Mouse (Mus musculus) C2C12 (cell line): ENCODE data around the gene Gm49337. TPM values are rescaled to one million over a fixed set of nuclear protein-coding genes. Genes with fewer than 3 reads are reported as not detected.

ENCODE experiments used
- H3K27me3 ChIP-seq: one replicate; pipeline ENCODE4 v1.6.1; 2011; ENCODE audit not compliant: control insufficient read depth, insufficient read depth, insufficient read length
- H3K36me3 ChIP-seq: one replicate; pipeline ENCODE4 v1.6.1; 2011; ENCODE audit not compliant: control insufficient read depth, insufficient read depth
- H3K4me3 ChIP-seq: one replicate; pipeline ENCODE4 v1.5.1; 2011; ENCODE audit warnings: mild to moderate bottlenecking, control low read depth; ENCODE audit not compliant: poor library complexity, insufficient read depth, severe bottlenecking
- H3K79me2 ChIP-seq: one replicate; pipeline ENCODE4 v1.6.1; 2011; ENCODE audit not compliant: control insufficient read depth, insufficient read depth
- H3K79me3 ChIP-seq: one replicate; pipeline ENCODE4 v1.6.1; 2011; ENCODE audit warnings: low read depth, control low read depth
- H3ac ChIP-seq: one replicate; pipeline ENCODE3; 2011; ENCODE audit warnings: low read depth; ENCODE audit not compliant: control insufficient read depth, insufficient read length
- CEBPB ChIP-seq: IDR thresholded peaks from one replicate; pipeline ENCODE4 v1.6.1; 2011; ENCODE audit warnings: low read depth, mild to moderate bottlenecking, control low read depth, moderate library complexity
- CTCF ChIP-seq: IDR thresholded peaks from one replicate; pipeline ENCODE4 v1.5.1; 2011; ENCODE audit not compliant: control insufficient read depth, insufficient read depth, insufficient read length
- FOSL1 ChIP-seq: IDR thresholded peaks from one replicate; pipeline ENCODE4 v1.8.0; 2011; ENCODE audit warnings: mild to moderate bottlenecking, low read length; ENCODE audit not compliant: poor library complexity, insufficient read depth, severe bottlenecking
- MAX ChIP-seq: IDR thresholded peaks from one replicate; pipeline ENCODE4 v1.6.1; 2011; ENCODE audit warnings: mild to moderate bottlenecking, control low read depth
- MYOD1 ChIP-seq: IDR thresholded peaks from one replicate; pipeline ENCODE4 v1.6.1; 2011; ENCODE audit warnings: low read depth; ENCODE audit not compliant: control insufficient read depth, insufficient read length
- MYOG ChIP-seq: IDR thresholded peaks from one replicate; pipeline ENCODE4 v1.6.1; 2011; ENCODE audit not compliant: control insufficient read depth, insufficient read length; ENCODE audit errors: extremely low read depth
- USF1 ChIP-seq: IDR thresholded peaks from one replicate; pipeline ENCODE4 v1.6.1; 2011; ENCODE audit warnings: low read depth, mild to moderate bottlenecking, control low read depth, moderate library complexity
- polyA plus RNA-seq: library from polyadenylated mRNA; unstranded; fragments of >200 nt; fragmentation: generic; extraction: Trizol; gene quantifications from one replicate; pipeline ENCODE4 v1.2.1, GENCODE M21; 2012; ENCODE audit warnings: missing spikeins

Gene Gm49337
- polyA plus RNA-seq, 1 experiment, result not detected

DNA sequence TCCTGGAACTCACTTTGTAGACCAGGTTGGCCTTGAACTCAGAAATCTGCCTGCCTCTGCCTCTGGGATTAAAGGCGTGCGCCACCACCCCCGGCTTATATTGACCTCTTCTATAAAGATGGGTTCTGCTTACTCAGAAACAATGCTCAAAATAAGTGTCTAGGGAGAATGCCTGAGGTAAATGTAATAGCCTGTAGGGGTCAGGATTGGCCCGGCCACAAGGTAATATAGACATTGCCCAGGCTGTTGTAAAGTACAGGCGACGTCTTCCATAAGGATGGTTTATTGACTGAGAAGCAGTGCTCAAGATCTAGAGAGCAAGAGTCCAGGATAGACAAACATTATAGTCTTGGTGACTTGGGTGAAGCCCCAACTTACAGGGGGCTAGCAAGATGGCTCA, 95.0 kb downstream of the Gm49337 start:
- no peak for TF ChIP-seq FOSL1
- no peak for TF ChIP-seq USF1
- TF ChIP-seq MYOG, result no peak
- no peak for TF ChIP-seq CTCF
- no peak for TF ChIP-seq CEBPB
- TF ChIP-seq MAX, result no peak
- TF ChIP-seq MYOD1, result no peak
- Histone ChIP-seq H3K79me3 (no peaks in the 10 kb centered on the region), H3ac (no peak overlapping the region), H3K4me3 (no peak overlapping the region), H3K79me2 (no peaks in the 10 kb centered on the region), H3K36me3 (no peaks in the 10 kb centered on the region), H3K27me3 (no peaks in the 10 kb centered on the region)

GRCm38 (mm10) chr4:116282211-116282610, 109.0 kb downstream of the Gm49337 start:
- peaks cover 5% of the 10 kb centered on the region for H3K36me3 ChIP-seq
- TF ChIP-seq CTCF, result no peak
- no peak for TF ChIP-seq CEBPB
- TF ChIP-seq FOSL1, result no peak
- TF ChIP-seq MYOD1, result no peak
- TF ChIP-seq MYOG, result no peak
- no peak for TF ChIP-seq MAX
- TF ChIP-seq USF1, result no peak
- no peak overlapping the region for H3ac ChIP-seq
- no peak overlapping the region for H3K4me3 ChIP-seq
- H3K79me2 ChIP-seq, result no peaks in the 10 kb centered on the region
- H3K79me3 ChIP-seq, result no peaks in the 10 kb centered on the region
- H3K27me3 ChIP-seq, result no peaks in the 10 kb centered on the region

GRCm38 (mm10) chr4:116291561-116291960, 118.4 kb downstream of the Gm49337 start:
- H3K4me3 ChIP-seq, result no peak overlapping the region
- H3K79me3 ChIP-seq, result no peaks in the 10 kb centered on the region
- no peaks in the 10 kb centered on the region for H3K79me2 ChIP-seq
- H3K27me3 ChIP-seq, result no peaks in the 10 kb centered on the region
- H3ac ChIP-seq, result no peak overlapping the region
- TF ChIP-seq USF1 (no peak), CTCF (no peak)
- peaks cover 17% of the 10 kb centered on the region for H3K36me3 ChIP-seq

DNA sequence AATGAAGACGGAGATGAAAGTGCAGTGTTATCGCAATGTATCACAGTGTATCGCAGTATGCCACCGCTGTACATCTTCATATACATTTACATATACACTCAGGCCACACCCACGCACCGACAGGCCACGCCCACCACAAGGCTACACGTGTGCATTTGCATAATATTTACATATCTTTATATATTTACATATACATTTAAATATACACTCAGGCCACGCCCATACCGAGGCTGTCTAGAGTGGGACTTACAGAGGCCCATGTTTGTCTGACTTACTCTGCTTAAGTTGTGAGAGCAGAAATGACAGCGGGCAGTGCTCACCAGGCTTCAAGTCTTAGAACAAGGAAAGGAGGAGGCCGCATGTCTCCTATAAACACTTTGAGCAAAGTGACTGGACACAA, 120.1 kb downstream of the Gm49337 start:
- H3K79me3 ChIP-seq, result no peaks in the 10 kb centered on the region
- no peaks in the 10 kb centered on the region for H3K79me2 ChIP-seq
- H3K36me3 ChIP-seq, result peaks cover 16% of the 10 kb centered on the region
- no peaks in the 10 kb centered on the region for H3K27me3 ChIP-seq
- H3ac ChIP-seq, result no peak overlapping the region
- TF ChIP-seq CEBPB (no peak), USF1 (no peak), FOSL1 (no peak), MAX (no peak), MYOD1 (no peak), CTCF (no peak)
- no peak overlapping the region for H3K4me3 ChIP-seq

DNA sequence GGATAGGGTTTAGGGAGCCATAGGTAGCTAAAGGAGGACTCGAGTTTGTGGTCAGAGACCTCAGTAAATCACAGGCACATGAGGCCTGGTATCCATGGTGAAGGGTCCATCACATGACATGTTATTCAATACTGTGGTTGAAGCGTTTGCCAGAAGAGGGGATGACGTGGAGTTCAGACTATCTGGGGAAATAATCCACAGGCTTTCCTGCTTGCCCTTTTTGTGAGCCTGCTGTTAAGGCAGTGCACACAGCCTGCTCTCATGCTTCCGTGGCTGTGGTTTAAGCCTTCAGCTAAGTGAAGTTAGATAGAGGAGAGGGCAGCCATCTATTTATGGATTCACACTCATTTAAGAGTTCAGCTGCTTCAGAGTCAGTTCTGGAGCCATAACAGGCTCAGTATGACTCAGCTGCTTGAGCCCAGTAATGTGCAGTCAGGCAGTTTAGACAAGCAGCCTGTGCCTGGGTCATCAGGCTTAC, 127.7 kb downstream of the Gm49337 start:
- Histone ChIP-seq H3ac (no peak overlapping the region), H3K79me3 (no peaks in the 10 kb centered on the region), H3K4me3 (no peak overlapping the region), H3K36me3 (peaks cover 11% of the 10 kb centered on the region), H3K27me3 (no peaks in the 10 kb centered on the region), H3K79me2 (no peaks in the 10 kb centered on the region)
- TF ChIP-seq FOSL1 (peak; percentile 4), CEBPB (no peak), MYOG (no peak), MYOD1 (peak; percentile 38), CTCF (no peak), USF1 (peak; percentile 99), MAX (peak; percentile 72)

DNA sequence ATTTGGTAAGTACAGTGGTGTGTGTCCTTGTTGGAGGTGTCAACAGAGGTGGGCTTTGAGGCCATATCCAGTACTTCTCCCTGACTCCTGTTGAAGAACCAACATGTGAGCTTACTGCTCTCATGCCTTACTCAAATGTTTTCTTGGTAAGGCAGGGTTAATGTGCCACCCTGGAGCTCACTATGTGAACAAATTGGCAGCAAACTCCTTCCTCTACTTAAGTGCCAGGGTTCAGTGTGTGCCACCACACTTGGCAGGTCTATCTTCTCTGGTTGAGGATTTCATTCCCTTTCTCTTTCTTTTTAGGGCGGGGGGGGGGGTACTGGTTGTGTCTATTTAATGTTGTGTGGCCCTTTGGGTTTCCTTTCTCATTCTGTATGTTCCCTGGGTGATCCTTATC, 131.4 kb downstream of the Gm49337 start:
- TF ChIP-seq CEBPB, result no peak
- no peak for TF ChIP-seq FOSL1
- TF ChIP-seq USF1, result no peak
- no peak for TF ChIP-seq MYOG
- no peak for TF ChIP-seq MAX
- no peak for TF ChIP-seq MYOD1
- no peak for TF ChIP-seq CTCF
- no peaks in the 10 kb centered on the region for H3K27me3 ChIP-seq
- no peaks in the 10 kb centered on the region for H3K79me3 ChIP-seq
- H3K36me3 ChIP-seq, result peaks cover 37% of the 10 kb centered on the region
- H3ac ChIP-seq, result no peak overlapping the region
- no peaks in the 10 kb centered on the region for H3K79me2 ChIP-seq
- no peak overlapping the region for H3K4me3 ChIP-seq
